Mouse (Mus musculus): ENCODE measurements around the gene Faim.

Faim gene

GRCm38 (mm10) chr9:98974898-98975297 lies 11.3 kb upstream of the Faim start:
- no peak for DNase-seq (ENCODE audit: low read depth, low spot score)

GRCm38 (mm10) chr9:98976081-98976480 lies 10.1 kb upstream of the Faim start:
- no peak for DNase-seq (ENCODE audit: low read depth, low spot score)

- DNase-seq (ENCODE audit: low read depth, low spot score), result no peak
Observed at GRCm38 (mm10) chr9:98976520-98976919, 9.7 kb upstream of the Faim start.

- peak; percentile 59 for DNase-seq (ENCODE audit: low read depth, low spot score)
Observed at GRCm38 (mm10) chr9:98979431-98980416, 6.4 kb upstream of the Faim start.

- DNase-seq (ENCODE audit: low read depth, low spot score), result no peak
Observed at GRCm38 (mm10) chr9:98986476-98987096, 413 bp downstream of the Faim start.

GRCm38 (mm10) chr9:98987131-98987530 lies 958 bp downstream of the Faim start:
- DNase-seq (ENCODE audit: low read depth, low spot score), result no peak

GRCm38 (mm10) chr9:98994103-98994502 lies 7.9 kb downstream of the Faim start:
- DNase-seq (ENCODE audit: low read depth, low spot score), result no peak

- DNase-seq (ENCODE audit: low read depth, low spot score), result no peak
Observed at GRCm38 (mm10) chr9:98999881-99000339, 13.7 kb downstream of the Faim start.

- no peak for DNase-seq (ENCODE audit: low read depth, low spot score)
Observed at GRCm38 (mm10) chr9:99001326-99001725, 15.2 kb downstream of the Faim start.

GRCm38 (mm10) chr9:99009069-99009897 lies 23.1 kb downstream of the Faim start:
- DNase-seq (ENCODE audit: low read depth, low spot score), result no peak

- no peak for DNase-seq (ENCODE audit: low read depth, low spot score)
Observed at GRCm38 (mm10) chr9:99009898-99010199, 23.7 kb downstream of the Faim start.

GRCm38 (mm10) chr9:99016301-99016700 lies 30.1 kb downstream of the Faim start:
- no peak for DNase-seq (ENCODE audit: low read depth, low spot score)

GRCm38 (mm10) chr9:99016759-99017158 lies 30.6 kb downstream of the Faim start:
- no peak for DNase-seq (ENCODE audit: low read depth, low spot score)

GRCm38 (mm10) chr9:99017679-99018078 lies 31.5 kb downstream of the Faim start:
- DNase-seq (ENCODE audit: low read depth, low spot score), result no peak

GRCm38 (mm10) chr9:99021166-99021565 lies 35.0 kb downstream of the Faim start:
- no peak for DNase-seq (ENCODE audit: low read depth, low spot score)

- no peak for DNase-seq (ENCODE audit: low read depth, low spot score)
Observed at GRCm38 (mm10) chr9:99021751-99022150, 35.6 kb downstream of the Faim start.

- no peak for DNase-seq (ENCODE audit: low read depth, low spot score)
Observed at GRCm38 (mm10) chr9:99032031-99032430, 45.9 kb downstream of the Faim start.

GRCm38 (mm10) chr9:99034111-99034510 lies 47.9 kb downstream of the Faim start:
- DNase-seq (ENCODE audit: low read depth, low spot score), result no peak

GRCm38 (mm10) chr9:99035575-99035974 lies 49.4 kb downstream of the Faim start, which contains the start of gene Gm1123:
Gene Gm1123 (minus strand): TSS chr9:99035715.
- DNase-seq (ENCODE audit: low read depth, low spot score), result no peak

- no peak for DNase-seq (ENCODE audit: low read depth, low spot score)
Observed at GRCm38 (mm10) chr9:99041994-99042393, 55.8 kb downstream of the Faim start.

GRCm38 (mm10) chr9:99042641-99043040 lies 56.5 kb downstream of the Faim start:
- no peak for DNase-seq (ENCODE audit: low read depth, low spot score)

GRCm38 (mm10) chr9:99044761-99045160 lies 58.6 kb downstream of the Faim start:
- no peak for DNase-seq (ENCODE audit: low read depth, low spot score)
